Mouse (Mus musculus) spleen, embryonic (tissue): ENCODE measurements at regions not wholly inside any gene's neighbourhood (a gene's known extent, or its start where the extent isn't known, plus 50 kb on each side); places are given as distances from the start of the nearest gene placed in this dataset.

ENCODE experiments used
- CTCF ChIA-PET: fragments of 350-600 bp; sonication (Branson Sonifier 250); formaldehyde crosslinking; loops from one replicate; lab custom pipeline; 2022; lab: Charles Lee

DNA sequence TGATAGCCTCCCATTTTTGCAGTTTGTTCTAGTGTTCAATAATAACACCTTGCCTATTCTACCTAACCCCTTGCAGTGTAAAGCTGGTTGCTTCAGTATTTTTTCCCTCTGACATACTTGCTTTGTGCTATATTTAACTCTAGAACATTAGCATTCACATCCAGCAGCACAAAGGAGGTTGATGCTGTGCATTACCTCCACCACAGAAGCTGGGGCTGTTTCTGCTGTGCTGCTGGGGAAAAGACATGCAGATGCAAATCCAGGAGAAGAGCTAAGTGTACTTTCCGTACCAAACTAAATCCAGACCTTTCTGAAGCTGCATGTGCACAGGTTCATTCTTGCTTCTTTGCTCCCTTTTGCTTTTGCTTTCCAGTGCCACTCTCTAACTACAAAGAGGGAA is 403.9 kb upstream of the Mef2c start:
- CTCF ChIA-PET, result no interaction called here

DNA sequence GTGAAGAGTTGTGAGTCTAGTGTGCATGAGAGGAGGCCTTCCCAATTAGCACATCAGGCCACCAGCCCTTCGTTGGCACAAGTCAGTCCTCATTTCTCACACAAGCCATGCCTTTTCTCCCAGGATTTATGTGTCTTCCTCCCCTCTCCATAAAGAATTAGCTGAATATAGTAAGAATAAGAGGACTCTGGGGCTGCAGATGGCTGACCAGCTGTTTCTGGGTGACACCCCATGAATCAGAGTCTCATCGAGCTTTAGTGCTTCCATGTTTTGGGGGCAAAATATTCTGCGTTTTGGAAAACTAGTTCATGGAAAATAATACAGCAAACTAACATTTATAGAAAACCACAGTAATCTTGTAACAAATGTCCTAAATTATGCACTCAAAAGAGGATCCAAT is 393.2 kb upstream of the Mef2c start:
- CTCF ChIA-PET, result no interaction called here

DNA sequence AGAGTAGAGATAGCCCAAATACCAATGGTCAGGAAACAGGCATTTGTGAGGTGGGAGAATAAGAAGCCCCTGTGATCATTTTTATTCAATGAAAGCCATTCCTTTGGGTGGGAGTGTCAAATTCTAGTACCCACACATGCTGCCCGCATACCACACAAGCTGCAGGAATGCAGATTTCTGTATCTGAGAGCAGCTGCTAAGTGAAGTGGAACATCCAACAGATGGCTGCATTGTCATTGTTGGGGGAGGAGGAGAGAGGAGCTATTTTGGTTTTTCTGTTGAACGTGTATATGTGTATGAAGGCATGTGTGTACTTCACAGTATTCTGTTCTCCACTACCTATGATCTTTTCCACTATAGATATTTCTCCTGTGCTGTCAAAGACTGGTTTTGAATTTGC is 392.3 kb upstream of the Mef2c start:
- CTCF ChIA-PET, result no interaction called here

DNA sequence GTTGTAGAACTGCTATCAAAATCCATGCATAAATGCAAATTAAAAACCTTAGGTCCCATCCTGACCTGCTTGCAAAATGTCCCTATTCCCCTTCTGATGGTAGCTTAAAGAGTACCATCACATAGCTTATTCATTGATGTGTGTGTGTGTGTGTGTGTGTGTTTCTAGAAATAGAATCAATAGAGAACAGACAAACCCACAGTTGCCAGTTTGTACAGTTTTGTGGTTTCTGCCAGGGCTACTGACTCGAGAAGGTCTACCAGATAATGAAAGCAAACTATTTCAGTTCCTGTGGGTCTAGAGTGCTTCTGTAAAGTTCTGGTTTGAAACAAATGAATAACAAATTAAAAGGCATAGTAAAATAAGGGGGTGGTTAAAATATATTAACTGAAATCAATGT is 391.5 kb upstream of the Mef2c start:
- CTCF ChIA-PET, result interaction anchor here (1.1 kb wide), 1 partner anchor 38 kb away, joined by 3 read pairs; no protein-coding TSS in a partner anchor

DNA sequence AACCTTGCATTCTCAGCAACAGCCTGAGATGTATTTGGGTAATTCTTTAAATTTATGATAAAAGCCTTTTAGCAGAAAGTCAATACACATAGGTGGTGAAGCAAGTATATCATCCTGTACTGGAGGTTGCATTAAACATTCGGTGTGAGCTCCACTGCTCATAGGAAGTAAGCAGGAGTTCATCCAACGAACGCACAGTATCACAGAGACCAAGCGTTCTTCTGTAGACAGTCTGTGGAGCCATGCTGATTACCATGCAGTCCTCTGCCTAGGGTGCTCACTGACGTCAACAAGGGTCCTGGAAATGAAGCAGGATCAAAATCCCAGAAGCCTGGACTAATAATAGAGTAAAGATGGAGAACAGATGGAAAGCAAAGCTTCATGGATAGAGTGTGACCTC is 391.1 kb upstream of the Mef2c start:
- CTCF ChIA-PET, result interaction anchor here (1.1 kb wide), 1 partner anchor 39 kb away, joined by 3 read pairs; no protein-coding TSS in a partner anchor

- CTCF ChIA-PET, result interaction anchor here (0.8 kb wide), 1 partner anchor 195 kb away, joined by 3 read pairs; no protein-coding TSS in a partner anchor
Measured at GRCm38 (mm10) chr13:83113808-83114207, 390.0 kb upstream of the Mef2c start.

DNA sequence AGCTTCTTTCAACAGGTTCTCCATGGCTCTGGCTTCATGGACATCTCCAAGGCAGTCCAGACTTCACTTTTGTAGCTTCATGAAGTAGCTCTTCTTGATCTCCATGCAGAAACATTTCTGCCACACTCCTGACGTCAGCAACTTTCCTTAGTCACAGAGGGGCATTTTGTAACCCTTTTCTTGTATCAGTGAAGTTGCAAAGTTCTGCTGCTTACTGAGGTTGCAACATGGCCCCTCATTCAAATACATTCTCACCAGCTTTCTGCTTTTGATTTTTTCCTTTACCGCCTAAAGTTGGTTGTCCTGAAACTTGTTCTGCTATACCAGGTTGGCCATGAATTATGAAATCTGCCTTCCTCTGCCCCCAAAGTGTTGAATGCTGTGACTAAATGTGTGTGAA is 389.4 kb upstream of the Mef2c start:
- CTCF ChIA-PET, result interaction anchor here (0.5 to 0.8 kb wide), 2 partner anchors 194 to 342 kb away, joined by 3 read pairs; no protein-coding TSS in a partner anchor

DNA sequence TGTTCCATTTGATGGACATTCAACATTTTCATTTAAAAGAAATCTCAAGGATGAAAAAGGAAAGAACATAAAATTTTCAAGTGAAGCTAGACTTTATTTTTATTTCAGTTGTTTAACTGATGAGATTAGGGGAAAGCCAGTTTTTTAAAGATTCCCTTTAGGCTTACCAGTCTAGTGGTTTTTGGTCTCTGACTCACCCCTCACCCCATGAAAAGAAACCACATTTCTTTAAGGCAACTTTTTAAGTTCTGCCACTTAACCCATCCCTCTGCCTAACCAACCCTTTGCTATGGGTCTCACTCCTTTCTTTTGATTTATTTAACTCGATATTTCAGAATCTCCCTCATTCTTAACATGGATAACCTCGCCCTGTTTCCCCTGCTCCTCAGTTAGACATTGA is 388.1 kb upstream of the Mef2c start:
- CTCF ChIA-PET, result no interaction called here

DNA sequence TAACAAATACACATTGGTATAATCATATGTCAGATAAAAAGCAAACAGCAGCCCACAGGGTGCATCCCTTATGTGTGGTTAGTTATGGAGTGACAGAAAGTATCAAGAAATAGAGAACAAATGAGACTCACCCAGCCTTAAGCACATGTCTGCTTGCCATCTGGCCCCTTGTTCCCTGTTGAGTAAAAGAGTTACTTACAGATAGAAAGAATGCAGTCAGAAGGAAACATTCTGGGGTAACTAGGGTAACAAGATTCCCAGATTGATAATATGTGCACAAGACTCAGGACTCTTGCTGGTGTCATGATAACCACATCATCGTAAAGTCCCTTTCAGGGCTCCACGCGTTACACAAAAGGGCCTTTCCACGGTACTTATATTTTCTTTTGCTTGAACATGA is 383.5 kb upstream of the Mef2c start:
- CTCF ChIA-PET, result no interaction called here

DNA sequence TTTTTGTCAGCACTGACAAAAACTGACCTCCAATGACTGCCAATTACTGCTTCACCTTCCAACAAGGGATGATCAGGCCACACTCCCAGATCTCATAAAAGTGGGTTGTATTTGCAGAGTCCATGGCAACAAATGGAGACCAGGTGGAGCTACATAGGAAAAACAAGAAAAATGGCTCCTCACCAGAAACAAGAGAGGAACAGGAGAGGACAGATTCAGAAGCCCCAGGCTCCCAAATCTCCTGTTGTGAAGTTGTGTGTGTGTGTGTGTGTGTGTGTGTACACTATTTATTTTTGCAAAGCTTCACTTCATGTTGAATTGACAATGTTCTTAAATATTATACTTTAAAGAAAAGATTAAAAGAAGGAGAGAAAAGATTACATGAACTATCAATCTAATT is 380.2 kb upstream of the Mef2c start:
- CTCF ChIA-PET, result no interaction called here

- CTCF ChIA-PET, result no interaction called here
Measured at GRCm38 (mm10) chr13:83124651-83125050, 379.2 kb upstream of the Mef2c start.

GRCm38 (mm10) chr13:83126438-83126837 is 377.4 kb upstream of the Mef2c start:
- CTCF ChIA-PET, result interaction anchor here (0.6 to 0.7 kb wide), 4 partner anchors 30 to 522 kb away, joined by 3 to 5 read pairs (median 5); no protein-coding TSS in a partner anchor

DNA sequence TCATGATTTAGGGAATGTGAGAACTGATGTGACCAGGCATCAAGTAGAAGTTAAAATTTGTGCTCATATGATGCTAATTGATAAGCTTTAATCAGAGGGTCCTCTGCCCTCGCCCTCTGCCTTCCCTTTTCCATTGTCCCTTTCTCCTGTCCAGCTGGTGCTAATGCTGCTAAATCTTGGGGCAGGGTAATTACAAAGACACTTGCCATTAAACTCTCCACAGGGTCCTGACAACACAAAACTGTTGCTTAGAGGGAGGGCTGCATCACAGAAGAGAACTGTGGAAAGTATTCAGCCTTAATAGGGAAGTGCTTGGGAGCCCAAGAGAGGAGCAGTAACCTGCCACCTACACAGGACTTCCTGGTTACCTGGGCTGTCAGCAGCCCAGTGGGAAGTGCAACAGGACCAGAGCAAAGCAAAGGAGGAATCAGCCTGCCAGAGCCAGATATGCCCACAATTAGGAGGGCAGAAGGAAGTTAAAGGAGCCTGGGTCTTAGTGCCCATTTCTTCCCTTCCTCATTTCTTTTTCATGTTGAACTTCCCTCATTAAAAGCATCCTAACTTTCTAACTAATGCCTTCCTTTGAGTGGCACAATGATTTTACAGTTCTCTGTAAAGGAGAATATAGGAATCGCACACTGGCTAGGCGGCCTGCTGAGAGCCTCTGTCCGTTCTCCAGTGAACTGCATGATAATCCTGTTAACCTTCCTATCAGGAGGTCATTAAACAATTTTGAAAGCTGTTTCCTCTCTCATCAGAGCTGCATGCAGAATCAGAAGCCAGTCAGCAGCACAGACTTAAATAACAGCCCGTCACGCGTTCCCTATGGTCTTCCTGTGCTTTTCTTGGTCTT is 372.5 kb upstream of the Mef2c start:
- CTCF ChIA-PET, result interaction anchor here (0.6 kb wide), 1 partner anchor 487 kb away, joined by 4 read pairs; no protein-coding TSS in a partner anchor

- CTCF ChIA-PET, result no interaction called here
Measured at GRCm38 (mm10) chr13:83131982-83132354, 371.9 kb upstream of the Mef2c start.

DNA sequence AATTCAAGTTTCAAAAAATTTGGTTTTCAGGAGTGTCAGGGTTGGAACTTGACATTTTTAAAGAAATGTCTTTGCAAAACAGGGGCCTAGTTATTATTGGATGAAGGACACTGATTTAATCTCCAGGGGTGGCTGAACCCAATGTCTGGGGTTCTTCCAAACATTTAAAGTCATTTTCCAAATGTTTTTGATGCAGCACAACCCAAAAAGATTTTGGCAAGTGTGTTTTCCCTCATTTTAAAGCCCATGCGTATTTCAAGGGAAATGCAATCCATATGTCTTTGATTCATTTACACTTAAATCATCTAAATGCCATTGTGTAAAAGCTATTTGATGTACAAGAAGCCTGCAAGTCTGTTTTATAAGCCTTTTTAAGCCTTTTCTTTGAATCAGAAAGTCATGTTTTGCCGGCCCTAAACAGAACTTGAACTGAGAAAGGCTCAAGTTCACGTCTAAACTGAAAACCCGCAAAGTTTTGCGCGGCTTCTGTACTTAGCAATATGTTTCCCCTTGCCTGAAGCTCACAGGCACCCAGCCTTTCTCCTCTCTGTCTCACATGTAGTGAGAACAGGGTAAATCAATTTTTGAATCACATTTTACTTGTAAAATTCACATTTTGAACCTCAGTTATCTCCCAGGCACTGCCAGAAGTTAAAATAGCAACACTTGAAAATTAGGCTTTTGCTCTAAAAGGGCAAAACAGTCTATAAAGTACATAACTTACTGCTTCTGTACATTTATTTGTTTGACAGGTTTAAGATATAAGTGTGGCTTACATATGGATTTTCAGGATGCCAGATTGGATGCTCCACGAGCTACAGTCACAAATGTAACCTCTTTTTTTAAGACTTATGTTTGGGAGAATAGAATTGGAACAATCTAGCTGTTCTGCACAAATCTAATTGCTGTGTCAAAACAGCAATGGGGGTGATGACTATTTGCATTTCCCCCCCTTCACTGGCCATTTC is 370.9 kb upstream of the Mef2c start:
- CTCF ChIA-PET, result no interaction called here

- CTCF ChIA-PET, result no interaction called here
Measured at GRCm38 (mm10) chr13:83143316-83143715, 360.5 kb upstream of the Mef2c start.

GRCm38 (mm10) chr13:83154626-83155124 is 349.2 kb upstream of the Mef2c start:
- CTCF ChIA-PET, result no interaction called here

DNA sequence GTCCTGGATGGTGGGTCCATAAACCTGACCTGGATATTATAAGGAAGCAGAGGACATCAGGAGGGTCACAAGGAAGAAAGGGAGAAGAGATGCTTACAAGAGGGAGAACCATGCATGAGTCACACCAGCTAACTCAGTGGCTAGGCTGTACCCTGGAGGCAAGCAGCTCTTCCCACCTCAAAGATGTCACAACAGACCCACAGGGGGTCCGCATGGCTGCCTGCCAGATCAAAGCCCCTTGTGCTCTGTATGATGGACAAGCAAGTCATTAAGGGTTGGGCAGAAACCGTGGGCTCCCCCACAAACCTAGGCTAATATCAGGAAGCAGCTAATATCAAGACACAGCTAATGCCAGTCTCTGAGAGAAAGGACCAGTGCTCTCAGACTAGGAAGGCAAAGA is 343.9 kb upstream of the Mef2c start:
- CTCF ChIA-PET, result interaction anchor here (0.5 kb wide), 1 partner anchor 34 kb away, joined by 5 read pairs; no protein-coding TSS in a partner anchor

- CTCF ChIA-PET, result interaction anchor here (0.6 kb wide), 1 partner anchor 281 kb away, joined by 4 read pairs; no protein-coding TSS in a partner anchor
Measured at GRCm38 (mm10) chr13:83162761-83163160, 341.1 kb upstream of the Mef2c start.

- CTCF ChIA-PET, result no interaction called here
Measured at GRCm38 (mm10) chr13:83175086-83175485, 328.7 kb upstream of the Mef2c start.

GRCm38 (mm10) chr13:83201931-83202671 is 301.7 kb upstream of the Mef2c start:
- CTCF ChIA-PET, result no interaction called here
